Mouse (Mus musculus) lung, postnatal 14 days (tissue): ENCODE results near the gene Lactbl1.

ENCODE experiments used
- DNase-seq: peaks from one replicate; pipeline ENCODE4 v3.0.0; 2021

Gene Lactbl1

GRCm38 (mm10) chr4:136637563-136638229, 15.3 kb downstream of the Lactbl1 start:
- DNase-seq = no peak

DNA sequence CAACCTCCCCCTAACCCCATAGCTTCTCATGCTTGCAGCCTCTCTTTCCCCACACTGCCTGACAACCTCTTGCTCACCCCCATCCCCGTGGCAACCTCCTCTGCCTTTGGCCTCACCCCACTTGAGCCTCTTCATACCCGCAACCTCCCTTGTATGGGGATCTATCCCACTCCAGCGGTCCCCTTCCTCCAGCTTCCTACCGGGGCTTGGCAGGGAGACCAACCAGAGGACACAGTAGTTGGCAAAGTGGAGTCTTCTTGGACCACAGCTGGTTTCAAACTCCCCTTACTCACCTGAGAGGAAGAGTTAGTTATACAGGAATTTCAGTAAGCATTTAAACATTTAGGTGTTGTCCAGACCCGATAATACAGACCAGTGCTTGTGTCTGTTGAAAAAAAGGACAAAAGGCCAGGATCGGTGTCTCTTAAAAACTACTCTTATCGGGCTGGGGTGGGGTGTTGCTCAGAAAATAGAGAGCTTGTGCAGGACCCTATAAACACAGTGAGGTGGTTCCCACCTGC, 15.9 kb downstream of the Lactbl1 start:
- no peak for DNase-seq

DNA sequence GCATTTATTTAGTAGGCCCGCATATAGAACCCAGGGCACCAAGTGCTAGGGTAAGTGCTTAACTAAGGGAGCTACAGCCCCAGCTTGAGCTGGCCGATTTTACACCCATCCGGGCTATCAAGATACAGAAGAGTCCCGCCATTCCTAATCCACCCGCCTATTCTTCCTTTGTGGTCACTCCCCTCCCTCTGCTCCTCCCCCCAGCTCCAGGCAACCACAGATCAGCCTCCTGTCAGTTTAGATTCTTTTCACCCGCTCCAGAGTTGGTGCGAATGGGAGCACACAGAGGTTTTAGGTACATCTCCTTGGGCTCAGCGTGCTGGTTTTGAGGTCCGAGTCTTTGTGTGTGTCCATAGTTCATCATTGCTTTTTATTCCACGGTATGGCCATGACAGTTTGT, 16.5 kb downstream of the Lactbl1 start:
- no peak for DNase-seq

GRCm38 (mm10) chr4:136648922-136649479, 26.6 kb downstream of the Lactbl1 start:
- peak; percentile 85 for DNase-seq

GRCm38 (mm10) chr4:136649480-136650196, 27.2 kb downstream of the Lactbl1 start:
- no peak for DNase-seq

DNA sequence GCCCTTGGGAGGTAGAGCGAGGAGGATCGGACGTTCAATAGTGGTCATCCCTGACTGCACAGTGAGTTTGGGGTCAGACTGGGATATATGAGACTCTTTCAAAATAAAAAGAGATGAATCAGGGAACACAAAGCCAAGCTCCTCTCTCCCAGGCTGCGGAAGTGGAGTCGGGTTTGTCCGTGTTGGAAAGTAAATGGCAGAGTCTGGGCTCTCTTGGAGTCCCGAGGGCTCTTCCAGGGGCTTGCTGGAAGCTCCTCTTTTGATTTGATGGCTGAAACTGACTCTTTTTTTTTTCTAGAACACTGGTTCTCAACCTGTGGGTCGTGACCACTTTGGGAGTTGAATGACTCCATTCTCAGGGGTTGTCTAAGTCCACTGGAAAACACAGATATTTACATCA, 27.8 kb downstream of the Lactbl1 start:
- no peak for DNase-seq

DNA sequence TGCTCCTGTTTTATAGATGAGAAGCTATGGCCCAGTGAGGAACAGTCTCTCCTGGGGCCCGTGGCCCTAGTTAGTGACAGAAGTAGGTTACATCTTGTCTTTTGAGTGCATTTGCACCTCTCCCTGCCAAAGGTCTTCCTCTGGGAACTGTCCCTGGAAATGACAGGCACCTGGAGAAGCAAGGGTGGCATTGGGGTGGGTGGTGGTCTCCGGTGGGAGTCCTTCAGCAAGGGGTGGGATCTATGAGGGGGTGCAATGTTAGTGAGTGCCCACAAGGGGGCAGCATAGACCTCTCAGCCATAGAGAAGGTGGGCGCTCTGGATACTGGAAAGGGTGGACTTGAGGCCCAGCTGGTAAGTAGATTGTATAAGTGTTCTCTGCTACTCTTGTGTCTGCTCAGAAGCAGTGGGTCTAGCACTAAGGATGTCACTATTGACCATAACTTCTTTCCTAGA, 29.0 kb downstream of the Lactbl1 start:
- peak; percentile 17 for DNase-seq

DNA sequence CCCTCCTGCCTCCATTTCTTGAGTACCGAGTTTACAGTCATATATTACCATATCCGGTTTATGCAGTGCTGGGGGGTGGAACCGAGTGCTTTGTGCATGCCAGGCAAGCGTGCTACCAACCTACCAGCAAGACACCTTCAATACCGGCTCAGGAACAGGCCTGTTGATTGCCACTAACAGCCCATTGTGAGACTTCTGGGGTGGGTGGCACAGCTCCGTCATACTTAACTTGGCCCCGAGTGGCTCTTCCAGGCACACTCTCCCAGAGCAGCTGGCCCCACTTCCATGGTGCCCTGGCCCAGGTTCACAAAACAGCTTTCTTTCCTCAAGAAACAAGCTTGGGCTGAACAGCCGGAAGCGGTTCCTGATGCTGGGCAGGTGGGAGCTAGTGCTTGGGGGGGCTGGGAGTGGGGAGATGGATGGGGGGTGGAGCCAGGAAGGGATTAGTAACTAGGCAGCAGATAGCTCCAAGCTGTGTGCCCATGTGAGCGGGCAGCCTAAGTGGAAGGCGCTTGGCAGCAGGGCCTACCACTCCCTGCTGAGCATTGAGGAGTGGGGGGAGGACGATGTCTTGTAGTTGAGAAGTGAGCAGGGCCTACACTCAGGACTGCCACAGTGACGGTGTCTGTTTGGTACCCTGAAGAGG, 29.6 kb downstream of the Lactbl1 start:
- no peak for DNase-seq

DNA sequence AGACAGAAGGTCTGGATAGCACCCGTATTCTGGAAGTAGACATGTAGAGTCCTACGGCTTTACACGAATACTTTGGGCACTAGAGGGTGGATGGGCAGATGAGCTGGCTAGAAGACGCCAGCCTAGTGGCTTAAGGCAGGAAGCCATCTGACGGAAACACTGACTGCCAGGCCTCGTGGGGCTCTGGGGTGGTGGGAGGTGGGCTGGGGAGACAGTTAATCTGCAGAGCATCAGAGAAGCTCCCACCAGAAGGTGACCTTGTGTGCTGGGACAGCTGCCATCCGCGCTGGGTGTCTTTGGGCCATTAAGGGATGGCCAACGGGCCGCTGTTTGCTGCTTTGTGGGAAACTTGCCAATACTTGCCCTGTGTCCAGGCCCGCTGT, 30.1 kb downstream of the Lactbl1 start:
- no peak for DNase-seq

- no peak for DNase-seq
Observed at GRCm38 (mm10) chr4:136653019-136653418, 30.6 kb downstream of the Lactbl1 start.

DNA sequence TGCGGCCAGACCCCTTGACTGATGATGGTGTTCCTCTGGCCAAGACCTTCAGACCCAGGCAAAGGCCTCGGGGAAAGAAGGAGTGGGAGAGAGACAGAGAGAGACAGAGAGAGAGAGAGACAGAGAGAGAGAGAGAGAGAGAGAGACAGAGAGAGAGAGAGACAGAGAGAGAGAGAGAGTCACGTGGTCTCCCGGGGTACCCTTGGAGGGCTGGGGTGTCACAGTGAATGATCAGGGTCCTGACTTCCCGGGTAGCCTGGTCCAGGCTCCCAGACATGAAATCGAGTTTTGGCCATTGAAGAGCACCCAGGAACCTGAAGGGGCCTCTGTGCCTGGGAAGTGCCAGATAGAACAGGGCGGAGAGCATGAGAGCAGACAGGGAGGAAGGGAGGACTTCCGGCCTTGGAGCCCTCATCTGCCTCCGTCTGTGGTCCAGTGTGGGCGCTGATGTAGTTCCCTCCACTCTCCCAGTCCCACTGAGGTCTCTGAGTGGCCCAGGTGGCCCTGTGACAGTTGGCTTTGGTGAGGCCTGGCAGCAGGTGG, 31.3 kb downstream of the Lactbl1 start:
- no peak for DNase-seq

DNA sequence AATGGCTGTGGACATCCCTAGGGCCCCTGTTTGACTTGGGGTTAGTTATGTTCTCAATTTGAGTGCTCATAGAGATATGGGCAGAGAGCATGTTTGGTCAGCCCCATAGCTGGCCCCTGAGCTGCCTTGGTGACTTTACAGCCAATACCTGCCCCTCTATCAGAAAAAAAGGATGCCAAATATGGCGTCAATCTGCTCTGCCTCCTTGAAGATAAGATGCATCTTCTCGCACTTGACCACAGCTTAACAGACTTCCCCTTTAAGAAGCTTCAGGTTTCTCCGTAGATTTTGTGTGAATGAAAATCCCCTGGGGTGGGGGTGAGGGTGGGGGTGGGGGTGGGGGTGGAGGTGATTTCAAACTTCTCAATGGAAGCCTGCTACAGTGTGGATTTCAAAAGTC, 35.5 kb downstream of the Lactbl1 start:
- no peak for DNase-seq

GRCm38 (mm10) chr4:136665068-136665467, 42.6 kb downstream of the Lactbl1 start:
- no peak for DNase-seq

DNA sequence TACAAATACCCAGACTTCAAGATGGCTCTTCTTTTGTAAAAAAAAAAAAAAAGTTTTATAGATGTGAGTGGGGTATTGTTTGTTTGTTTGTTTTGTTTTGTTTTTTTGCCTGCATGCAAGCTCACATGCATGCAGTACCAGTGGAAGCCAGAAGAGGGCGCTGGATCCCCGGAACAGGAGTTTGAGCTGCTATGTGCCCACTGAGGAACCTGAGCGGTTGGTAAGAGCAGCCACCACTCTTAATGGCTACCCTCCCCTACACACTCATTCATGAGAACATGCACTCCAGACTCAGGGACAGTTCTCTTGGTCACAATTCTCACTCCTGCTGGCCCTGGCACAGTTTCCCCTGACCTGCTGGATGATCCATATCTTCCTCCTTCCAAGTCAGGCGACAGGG, 43.6 kb downstream of the Lactbl1 start:
- no peak for DNase-seq

DNA sequence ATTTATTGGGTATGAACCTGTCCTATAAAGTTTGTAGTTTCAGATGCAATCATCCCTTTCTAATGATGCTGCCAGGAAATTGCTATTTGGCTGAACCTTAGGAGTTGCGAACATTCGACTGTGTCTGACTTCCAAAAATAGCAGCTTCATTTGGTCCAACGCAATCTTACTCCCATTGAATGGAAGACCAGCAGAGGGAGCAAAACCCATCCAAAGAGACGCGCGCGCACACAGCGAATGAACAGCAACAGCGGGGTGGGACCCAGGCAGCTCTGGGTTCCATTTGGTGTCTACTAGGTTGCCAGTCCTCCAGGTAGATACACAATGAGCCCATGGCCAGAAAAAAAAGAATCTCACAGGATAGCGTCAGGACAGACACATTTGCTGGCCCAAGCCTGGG, 45.3 kb downstream of the Lactbl1 start:
- no peak for DNase-seq

GRCm38 (mm10) chr4:136672335-136673090, 50.1 kb downstream of the Lactbl1 start:
- no peak for DNase-seq

DNA sequence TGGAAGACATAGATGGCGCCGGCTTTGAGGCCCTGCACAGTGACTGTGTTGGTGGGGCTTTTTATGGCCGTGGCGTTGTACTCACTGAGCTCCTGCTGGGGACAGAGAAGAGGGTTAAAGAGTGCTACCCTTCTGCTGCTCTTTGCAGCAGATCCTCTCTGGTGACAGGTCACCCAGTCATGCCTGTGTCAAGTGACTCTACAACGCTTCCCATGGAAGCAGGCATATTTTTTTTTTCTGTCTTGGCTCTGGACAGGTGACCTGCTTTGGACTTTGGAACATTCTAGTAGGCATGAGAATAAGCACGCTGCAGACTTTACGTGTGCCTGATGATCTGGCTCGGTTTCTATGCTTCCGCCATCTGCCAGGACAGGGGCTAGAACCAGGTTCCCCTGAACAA, 53.0 kb downstream of the Lactbl1 start:
- DNase-seq = no peak

GRCm38 (mm10) chr4:136678480-136678879, 56.1 kb downstream of the Lactbl1 start:
- peak; percentile 87 for DNase-seq

DNA sequence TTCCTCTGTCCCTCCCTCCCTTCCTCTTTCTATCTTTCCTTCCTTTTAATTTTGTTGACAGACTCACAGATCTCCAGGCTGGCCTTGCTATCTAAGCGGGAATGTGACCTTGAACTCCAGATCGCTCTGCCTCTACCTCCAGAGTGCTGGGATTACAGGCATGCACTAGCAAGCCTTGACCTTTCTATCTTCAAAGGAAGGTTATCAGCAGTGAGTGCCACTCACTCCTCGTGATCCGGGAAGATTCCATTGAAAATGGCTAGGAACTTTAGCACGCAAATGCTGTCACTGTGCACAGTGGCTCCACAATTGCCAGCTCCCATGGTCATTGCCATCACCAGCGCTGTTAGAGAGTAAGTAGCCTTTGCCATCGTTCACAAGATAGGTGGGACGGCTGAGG, 56.8 kb downstream of the Lactbl1 start:
- DNase-seq = no peak

DNA sequence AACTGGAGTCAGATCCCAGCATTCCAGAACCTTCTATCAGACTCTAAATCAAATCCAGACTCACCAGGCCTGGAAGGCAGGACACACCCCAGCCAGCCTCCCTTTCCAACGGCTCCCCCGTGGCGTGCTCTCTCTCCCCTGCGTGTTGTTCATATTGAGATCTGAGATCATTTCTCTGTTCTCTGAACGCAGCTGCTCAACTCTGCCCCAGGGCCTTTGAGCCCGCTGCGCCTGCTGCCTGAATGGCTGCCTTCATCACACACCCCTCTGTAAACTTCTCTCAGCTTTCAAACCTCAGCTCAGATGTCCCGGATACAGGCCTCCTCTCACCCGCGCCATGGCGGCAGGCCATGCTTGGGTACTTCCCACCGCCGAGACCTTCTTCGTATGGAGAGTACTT, 58.2 kb downstream of the Lactbl1 start:
- DNase-seq = no peak

DNA sequence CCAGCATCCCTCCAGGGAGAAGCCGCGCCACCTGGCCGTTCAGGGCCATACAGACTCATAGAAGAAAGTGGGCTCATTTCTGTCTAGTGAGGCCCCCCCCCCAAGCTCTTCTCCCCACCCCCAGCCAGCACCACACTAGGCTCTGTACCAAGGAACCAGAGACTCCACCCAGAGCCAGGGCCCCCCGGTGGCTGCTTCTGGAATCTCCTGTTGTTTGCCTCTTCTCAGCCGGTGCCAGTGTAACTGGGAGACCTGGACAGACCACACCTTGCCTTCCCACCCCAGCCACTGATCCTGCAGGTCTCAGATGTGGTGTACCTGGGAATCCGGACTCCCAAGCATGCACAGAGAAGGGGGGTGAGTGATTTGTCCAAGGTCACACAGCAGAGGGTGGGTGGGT, 62.1 kb downstream of the Lactbl1 start:
- DNase-seq = no peak

- DNase-seq = no peak
Observed at GRCm38 (mm10) chr4:136685431-136685869, 63.0 kb downstream of the Lactbl1 start.
